Mouse (Mus musculus) left cerebral cortex, postnatal 14 days (tissue): ENCODE results near the gene Hbq1a. TPM values are rescaled to one million over a fixed set of nuclear protein-coding genes. Genes with fewer than 3 reads are reported as not detected.

Experiments used
- DNase-seq, 2 experiments: peaks; one replicate each; pipeline ENCODE4 v3.0.0; 2021 to 2022; ENCODE audit warnings: low spot score in 2 of 2, mixed read lengths in 1 of 2
- intact Hi-C: fragments of 180-260 bp; cut with DNase I; formaldehyde crosslinking; loops from one replicate; pipeline ENCODE4 v1.15.1; 2025
- total RNA-seq, 2 experiments: library from RNA; stranded (reverse); gene quantifications; 2 replicates each; pipeline ENCODE4 v1.2.3; 2021

Gene Hbq1a
- total RNA-seq, 2 experiments from 2014 or later: 1.1 TPM; not detected in 1

DNA sequence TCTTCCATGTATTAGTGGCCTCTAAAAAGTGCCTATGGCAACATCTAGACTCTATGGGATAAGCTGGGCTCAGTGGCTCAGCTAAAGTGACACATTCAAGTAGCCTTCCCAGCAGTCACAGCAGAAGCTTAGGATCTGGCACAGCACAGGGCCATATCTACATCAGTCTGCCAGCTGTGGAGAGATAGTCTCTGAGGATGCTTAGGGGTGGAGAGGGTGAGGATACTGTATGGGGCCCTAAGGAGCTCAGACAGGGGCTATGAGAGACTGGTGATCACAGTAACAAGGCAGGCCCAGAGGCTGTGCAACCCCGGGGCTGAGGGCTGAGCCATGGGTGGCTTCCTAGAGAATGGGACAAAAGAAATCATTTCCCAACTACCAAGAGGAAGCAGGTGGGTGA lies 7.1 kb downstream of the Hbq1a start:
- intact Hi-C loops: no loop called here
- no peak for DNase-seq

DNA sequence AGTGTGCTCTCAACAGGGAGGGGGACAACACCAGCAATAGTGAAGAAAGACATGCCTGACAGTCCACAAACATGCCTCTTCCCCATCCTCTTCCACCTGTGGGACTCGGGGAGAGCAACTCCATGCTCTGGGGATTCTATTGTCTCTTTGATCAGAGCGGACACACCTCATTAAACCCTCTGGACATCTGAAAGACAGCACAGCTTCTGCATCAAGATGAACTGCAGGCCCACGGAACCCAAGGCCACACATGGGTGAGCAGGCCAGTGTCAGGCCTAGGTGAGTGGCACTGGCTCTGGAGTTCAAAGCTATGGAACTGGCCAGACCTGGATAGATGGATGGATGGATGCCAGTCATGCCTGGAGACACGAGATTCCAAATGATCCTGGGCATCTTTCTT lies 9.6 kb downstream of the Hbq1a start:
- DNase-seq: no peak
- intact Hi-C loops: no loop called here

DNA sequence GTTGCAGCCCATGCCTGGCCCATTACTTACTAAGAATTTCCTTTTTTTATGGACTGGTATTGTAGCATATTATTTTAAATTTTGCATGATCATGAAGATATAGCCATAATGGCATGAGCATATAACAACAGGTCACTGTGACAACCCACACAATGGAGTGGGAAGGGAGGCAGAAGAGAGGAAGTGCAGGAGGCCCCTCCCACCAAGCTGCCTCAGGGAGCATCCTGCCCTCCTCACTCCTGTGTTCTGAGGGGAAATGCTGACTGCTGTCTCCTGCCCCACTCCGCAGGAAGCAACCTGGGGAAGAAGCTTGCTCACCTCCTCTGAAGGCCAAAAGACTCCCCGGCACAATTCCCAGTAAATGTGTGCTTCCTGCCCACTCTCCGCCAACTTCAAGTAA lies 10.1 kb downstream of the Hbq1a start:
- DNase-seq: no peak
- intact Hi-C loops: no loop called here

DNA sequence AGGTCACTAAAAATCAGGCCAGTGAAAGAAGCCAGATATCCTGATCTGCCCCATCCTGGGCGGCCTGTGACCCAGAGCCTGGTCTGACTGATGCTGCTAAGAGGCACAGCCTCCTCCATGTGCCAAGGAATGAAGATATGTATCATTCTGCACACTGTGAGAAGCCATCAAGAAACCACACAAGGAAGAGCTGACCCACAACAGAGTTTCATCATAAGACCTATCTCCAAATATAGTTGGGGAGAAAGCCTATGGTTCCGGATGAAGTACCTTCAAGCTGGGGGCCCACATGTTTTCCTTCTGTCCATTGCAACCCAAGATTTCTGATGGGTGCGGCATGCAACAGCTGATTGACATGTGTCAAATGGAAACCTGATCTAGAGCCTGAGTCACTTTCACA lies 16.1 kb downstream of the Hbq1a start:
- no peak for DNase-seq
- intact Hi-C loops: no loop called here

DNA sequence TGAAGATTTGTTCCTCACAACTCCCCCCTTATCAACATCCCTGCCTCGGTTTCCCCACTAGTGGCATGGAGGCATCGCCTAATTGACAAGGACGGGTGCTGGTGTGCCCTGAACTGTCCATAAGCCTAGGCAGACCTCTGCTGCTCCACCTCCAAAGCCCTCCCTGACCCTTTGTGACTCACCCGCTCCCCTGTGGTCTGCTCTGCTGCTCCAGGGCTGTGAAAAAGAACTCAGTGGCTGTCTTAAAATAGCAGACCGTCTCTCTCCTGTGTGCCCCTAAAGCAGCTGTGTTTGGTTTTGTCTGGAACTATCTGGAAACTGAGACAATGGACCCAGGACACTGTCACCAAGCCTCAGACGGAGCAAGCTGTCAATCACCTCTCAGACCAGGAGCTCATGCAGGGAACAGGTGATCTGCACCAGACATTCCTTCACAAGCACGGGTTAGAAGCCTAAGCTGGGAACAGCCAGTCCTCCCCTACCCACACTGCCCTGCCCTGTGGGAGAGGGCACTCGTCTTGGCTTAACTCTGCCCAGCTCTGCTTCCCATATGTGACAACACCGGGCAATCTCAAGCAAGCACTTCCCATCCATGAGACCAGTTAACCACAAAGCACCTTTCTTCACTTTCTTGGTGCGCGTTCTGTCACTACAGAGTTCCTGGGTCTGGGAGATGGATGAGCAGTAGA lies 20.8 kb downstream of the Hbq1a start:
- DNase-seq: no peak
- intact Hi-C loops: loop anchor here (5.0 to 10.0 kb wide), 2 partner anchors 106 to 138 kb away; no protein-coding TSS in a partner anchor

DNA sequence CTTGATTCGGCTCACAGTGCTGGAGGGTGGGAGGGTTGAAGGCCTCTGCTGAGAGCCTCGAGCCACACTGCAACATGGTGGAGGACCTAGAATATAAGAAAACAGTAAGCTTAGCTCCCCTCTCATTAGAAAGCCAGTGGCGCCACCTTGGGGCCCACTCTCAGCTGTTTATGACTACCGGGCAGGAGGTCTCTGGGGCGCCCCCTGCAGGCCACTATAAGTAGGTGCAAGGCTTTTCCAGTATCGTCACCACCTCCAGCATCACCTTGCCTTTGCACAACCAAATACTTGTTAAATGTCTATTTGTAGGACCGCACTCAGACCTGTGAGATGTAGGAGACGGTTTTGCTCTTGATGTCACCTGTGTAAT lies 21.3 kb downstream of the Hbq1a start:
- intact Hi-C loops: loop anchor here (5.0 to 10.0 kb wide), 2 partner anchors 106 to 139 kb away; no protein-coding TSS in a partner anchor
- DNase-seq: peak; percentile 67 to 85

DNA sequence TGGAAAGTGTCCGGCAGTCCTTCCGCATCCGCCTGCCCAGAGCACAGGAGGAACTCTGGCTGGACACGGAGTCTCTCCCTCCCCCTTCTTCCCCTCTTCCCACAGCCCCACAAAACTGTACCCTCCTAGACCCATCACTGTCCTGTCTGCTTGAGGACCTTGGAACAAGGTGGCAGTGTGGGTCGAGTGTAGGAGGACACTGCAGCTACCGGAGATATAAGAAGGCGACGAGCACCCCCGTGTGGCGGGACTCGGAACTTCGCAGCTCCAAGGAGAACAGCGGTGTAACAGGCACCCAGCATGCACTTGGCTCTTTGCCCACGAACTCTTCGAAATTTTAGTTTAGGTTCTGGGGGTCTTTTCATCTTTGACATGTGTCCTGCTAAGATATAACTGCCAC lies 24.7 kb downstream of the Hbq1a start:
- intact Hi-C loops: loop anchor here (5.0 to 10.0 kb wide), 2 partner anchors 110 to 142 kb away; no protein-coding TSS in a partner anchor
- peak; percentile 89 to 90 for DNase-seq

DNA sequence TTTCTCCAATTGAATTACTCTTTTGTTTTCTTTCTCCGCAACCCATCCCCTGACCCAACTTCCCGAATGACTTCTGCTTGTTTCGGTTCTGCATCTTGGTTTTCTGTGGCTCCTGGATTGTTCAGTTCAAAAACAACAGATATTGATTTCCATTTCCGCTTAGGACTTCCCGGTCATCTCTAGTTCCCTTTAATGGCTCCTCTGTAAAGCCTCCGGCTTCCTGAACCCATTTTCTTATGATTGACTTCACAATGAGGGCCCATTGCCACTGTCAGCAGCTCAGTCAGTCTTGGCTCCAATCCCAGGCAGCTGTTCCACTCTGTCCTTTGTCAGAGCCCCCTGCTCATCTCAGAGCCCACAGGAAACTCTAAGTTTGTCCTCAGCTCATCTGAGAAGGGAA lies 31.2 kb downstream of the Hbq1a start:
- intact Hi-C loops: loop anchor here (10.0 kb wide), 1 partner anchor 46 kb away; the partner anchor contains the start of genes Hba-a1 and Hbq1b
- DNase-seq: no peak

DNA sequence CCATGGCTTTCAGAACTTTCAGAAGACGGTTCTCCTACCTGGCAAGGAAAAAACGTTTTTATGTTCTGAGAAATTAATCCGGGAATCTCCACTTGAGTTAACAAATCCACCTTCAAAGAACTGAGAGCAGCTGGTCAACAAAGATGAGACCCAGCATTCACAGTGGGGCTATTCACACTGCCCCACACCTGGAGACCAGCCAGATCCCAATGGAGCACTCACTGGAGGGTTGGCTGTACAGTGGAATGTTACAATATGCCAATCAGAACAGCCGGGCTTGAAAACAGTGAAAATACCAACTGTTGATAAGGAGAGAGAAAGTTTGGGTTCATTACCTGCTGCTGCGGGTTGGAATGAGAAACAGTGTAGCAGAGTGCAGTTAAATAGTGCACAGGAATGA lies 32.0 kb downstream of the Hbq1a start:
- DNase-seq: no peak
- intact Hi-C loops: loop anchor here (10.0 kb wide), 1 partner anchor 47 kb away; the partner anchor contains the start of genes Hba-a1 and Hbq1b

DNA sequence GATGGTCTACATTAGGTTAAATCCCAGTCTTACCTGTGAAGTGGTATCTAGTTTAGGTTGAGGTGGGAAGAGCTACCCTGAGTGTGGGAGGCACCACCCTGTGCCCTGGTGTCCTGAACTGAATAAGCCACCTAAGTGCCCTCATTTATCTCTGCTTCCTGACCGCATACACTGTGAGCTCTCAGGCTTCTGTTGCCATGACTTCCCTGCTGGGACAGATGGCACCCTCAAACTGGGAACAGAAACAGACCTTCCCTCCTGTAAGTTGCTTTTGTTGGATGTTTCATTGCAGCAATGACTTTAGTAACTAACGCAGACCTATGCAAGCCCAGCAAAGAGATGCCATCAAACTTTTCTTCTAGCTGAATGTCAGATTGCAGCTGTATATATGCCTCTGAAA lies 33.4 kb downstream of the Hbq1a start:
- intact Hi-C loops: loop anchor here (10.0 kb wide), 1 partner anchor 48 kb away; the partner anchor contains the start of genes Hba-a1 and Hbq1b
- DNase-seq: no peak

DNA sequence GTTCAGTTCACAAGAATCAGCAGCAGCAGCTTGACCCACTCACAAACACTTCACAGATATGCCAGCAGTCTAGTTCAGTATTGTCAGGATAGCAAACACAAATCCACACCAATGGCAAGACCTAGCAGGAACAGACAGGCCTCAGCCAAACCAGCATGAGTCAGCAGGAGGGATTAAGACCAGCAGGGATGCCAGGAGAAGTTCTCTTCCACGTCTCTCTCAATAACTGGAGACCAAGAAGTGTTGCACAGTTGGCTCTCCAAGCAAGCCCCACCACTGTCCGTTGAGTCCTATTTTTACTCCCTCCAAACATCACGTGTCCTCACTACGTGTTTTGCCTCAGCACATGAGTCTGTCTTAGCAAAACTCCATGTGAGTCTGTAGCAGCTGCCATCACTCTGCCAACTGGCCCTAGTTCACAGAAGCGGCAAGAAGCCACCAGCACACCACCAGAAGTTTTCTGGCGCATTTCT lies 36.6 kb downstream of the Hbq1a start:
- no peak for DNase-seq
- intact Hi-C loops: loop anchor here (10.0 kb wide), 1 partner anchor 52 kb away; the partner anchor contains the start of genes Hba-a1 and Hbq1b

DNA sequence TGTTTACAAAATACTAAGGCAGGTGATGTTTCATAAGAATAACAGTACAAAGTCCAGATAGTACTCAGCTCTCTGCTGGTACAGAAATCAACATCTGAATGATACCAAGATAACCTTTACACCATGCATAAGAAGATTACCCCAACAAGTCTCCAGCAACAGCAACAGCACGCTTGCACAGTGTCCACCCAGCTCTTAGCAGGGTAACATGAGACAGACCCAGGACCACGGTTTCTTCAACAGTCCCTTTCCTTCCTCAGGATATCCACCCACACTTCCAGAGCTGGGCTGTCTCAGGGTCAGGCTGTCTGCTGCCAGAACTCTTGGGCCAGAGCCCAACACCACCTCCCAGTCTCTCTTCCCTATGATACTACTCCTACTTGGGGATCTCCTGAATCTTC lies 39.3 kb downstream of the Hbq1a start:
- intact Hi-C loops: loop anchor here (10.0 kb wide), 1 partner anchor 54 kb away; the partner anchor contains the start of genes Hba-a1 and Hbq1b
- no peak for DNase-seq

DNA sequence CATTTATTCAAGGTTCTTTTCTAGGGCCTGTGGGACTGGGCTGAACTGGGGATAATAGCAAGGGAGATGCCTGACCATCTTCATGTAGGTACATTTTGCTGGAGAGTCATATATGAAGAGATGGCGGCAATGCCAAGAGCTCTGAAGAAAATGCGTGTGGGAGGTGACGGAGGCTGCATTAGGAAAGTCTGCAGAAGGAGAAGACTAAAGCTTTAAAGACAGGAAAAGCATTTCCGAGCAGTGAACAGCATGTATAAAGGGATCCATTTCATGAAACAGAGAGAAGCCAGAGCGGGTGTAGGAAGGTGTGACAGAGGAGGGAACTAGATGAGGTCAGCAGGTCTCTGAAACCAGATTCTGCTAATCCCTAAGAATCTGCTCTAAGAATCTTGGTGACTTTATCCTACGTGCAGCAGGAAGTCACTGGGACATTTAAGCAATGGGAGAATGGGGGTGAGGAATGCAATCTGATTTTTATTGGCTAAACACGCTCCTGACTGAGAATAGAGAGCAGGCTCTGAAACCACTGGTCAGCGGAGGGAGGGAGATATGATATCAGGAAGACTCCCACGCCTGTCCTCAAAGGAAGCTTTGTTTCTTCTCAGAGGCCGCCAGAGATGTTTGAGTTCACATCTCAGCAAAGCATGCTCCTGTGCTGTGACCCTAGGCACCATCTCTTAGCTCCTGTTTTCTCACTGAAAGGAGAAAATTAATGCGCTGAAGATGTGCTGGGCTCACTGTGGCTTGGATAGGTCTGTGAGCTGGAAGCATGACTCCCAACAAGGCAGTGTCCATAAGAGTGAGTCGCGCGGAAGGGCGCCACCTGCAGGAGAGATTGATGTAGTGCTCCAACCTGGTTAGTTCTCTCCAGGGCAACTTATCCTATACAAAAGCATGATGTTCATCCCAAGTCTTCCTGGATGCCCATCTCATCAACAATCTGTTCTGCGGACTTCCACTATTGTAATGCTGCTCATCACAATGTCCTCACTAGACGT lies 40.9 kb downstream of the Hbq1a start:
- no peak for DNase-seq
- intact Hi-C loops: loop anchor here (5.0 kb wide), 1 partner anchor 162 kb away; no protein-coding TSS in a partner anchor

DNA sequence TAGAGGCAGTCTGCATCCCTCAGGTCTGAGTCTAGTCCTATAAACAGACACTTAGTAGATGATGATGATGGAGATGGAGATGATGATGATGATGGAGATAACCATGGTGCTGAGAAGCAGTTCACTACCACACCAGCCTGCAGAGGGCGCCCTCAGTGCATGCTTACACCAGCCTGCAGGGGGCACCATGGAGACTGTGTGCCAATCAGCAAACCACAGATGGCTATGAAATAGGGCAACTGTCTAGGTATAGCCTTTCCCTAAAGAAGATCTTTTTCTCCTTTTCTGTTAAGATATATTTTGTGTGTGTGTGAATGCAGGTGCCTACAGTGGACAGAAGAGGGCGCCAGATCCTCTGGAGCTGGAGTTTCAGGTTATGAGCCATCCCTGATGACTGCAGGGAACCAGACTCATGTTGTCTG lies 42.9 kb downstream of the Hbq1a start:
- intact Hi-C loops: loop anchor here (5.0 kb wide), 1 partner anchor 160 kb away; no protein-coding TSS in a partner anchor
- DNase-seq: peak in 1 of 2 experiments; percentile 64

DNA sequence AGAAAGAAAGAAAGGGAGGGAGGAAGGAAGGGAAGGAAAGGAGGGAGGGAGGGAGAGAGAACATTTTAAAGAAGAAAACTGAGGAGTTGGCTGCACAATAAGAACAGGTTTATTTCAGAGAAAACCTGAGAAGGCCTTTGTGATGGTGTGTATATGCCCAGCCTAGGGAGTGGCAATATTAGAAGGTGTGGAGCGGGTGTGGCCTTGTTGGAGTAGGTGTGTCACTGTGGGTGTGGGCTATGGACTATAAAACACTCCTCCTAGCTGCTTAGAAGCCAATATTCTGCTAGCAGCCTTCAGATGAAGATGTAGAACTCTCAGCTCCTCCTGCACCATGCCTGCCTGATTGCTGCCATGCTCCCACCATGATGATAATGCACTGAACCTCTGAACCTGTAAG lies 43.5 kb downstream of the Hbq1a start:
- intact Hi-C loops: loop anchor here (5.0 kb wide), 1 partner anchor 159 kb away; no protein-coding TSS in a partner anchor

DNA sequence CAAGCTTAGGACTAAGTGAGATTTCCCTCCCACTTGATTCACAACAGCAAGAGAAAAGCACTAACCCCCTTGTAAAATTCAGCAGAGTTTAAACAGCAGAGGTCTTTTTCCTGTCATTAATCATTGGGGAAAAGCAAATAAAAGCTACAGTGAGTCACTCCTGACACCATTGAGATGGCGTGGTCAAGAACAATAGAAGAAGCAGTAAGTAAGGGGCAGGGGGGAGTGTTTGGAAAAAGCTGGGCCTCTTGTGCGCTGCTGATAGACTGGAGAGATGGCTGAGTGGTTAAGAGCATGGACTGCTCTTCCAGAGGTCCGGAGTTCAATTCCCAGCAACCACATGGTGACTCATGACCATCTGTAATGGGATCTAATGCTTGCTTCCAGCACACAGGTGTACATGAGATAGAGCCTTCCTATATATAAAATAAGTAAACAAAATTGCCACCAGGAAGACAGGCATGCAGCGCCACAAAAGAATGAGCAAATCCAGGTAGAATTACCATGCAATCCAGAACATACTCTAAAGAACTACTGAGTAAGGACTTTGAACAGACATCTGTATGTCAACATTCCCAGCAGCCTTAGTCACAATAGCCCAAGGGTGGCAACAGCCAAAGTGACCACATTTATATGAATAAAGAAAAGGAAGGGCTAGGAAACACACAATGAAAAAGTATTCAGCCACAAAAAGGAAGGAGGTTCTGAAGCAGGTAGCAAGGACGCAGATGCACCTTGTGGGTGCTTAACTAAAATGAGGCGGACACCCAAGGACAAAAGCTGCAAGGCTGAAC lies 45.8 kb downstream of the Hbq1a start:
- no peak for DNase-seq
- intact Hi-C loops: loop anchor here (5.0 kb wide), 2 partner anchors 62 to 107 kb away; no protein-coding TSS in a partner anchor

More for the DNA sequence above, 43.5 kb downstream of the Hbq1a start:
- DNase-seq: no peak

DNA sequence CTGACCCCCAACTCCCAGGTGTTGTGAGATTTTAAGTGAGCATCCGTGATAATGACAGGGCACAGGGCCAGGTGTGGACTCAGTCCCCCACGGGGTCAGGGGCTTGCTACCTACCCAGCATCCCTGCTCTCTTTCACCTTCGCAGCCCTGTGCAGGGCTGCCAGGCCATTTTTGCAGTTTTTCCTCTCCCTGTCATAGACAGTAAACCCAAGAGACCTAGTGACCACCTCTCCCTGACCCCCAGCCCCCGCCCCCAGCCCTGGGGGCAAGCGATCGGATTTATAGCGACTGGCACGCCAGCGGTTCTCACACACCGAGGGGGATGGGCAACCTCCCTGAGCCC lies 47.4 kb downstream of the Hbq1a start:
- no peak for DNase-seq
- intact Hi-C loops: loop anchor here (5.0 kb wide), 2 partner anchors 60 to 105 kb away; no protein-coding TSS in a partner anchor

DNA sequence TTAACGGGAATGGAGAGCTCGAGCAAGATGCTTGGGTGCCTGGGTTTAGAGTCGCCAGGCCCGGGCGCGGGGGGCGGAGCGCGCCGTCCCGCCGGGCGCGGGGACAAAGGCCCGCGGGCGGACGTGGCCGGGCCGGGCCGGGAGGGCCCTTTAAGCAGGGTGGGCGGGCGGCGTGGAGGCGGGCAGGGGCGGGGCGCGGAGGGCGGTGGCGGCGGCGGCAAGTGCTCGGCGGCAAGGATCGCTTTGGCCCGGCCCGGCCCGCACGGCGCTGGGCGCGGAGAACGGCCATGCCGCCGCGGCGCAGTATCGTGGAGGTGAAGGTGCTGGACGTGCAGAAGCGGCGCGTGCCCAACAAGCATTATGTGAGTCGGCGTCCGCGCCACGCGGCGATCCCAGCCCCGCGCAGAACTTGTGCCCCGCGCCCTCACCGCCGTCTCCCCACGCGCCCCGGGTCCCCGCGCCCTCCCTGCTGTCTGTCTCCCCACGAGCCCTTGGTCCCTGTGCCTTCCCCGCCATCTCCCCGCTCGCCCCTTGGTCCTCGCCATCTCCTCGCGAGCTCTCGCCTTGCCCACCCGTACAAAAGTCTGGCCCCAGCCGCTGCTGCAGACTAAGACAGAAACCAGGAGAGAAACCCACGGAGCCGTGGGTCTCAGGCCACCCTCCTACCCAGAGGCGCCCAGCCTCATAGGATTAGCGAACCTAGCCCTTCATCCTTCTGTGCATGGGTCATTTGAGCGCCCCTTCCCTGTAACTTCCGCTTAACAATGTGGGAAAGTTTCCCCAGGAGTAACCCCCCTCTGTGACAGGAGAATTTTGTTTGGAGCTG lies 48.0 kb downstream of the Hbq1a start, which contains the start of gene Sh3pxd2b:
TSS of gene Sh3pxd2b (plus strand) at position 214 of the 826 bp plus-strand sequence.
- no peak for DNase-seq
- intact Hi-C loops: loop anchor here (5.0 kb wide), 2 partner anchors 59 to 104 kb away; no protein-coding TSS in a partner anchor
